Mouse (Mus musculus) heart, postnatal 4 days (tissue): Measurements from ENCODE around the gene Dnajb14. TPM values are rescaled to one million over a fixed set of nuclear protein-coding genes. Genes with fewer than 3 reads are reported as not detected.
"Not testable (repeated sequence)": the region's sequence is repeated elsewhere in the genome, so short reads cannot be mapped to it uniquely, and the experiment has no call there.

Experiments
- DNase-seq: peaks from one replicate; pipeline ENCODE4 v3.0.0; 2021
- total RNA-seq, 2 experiments: library from RNA; stranded (reverse); gene quantifications; 2 replicates each; pipeline ENCODE4 v1.2.3; 2021

Dnajb14 gene
- total RNA-seq, 2 experiments from 2014 or later: 10.6 to 11.8 TPM

- DNase-seq: peak; percentile 99
Observed at GRCm38 (mm10) chr3:137864124-137864987, 3.1 kb upstream of the Dnajb14 start, which contains the start of gene H2afz. H2afz (plus strand) TSS chr3:137864487.

DNA sequence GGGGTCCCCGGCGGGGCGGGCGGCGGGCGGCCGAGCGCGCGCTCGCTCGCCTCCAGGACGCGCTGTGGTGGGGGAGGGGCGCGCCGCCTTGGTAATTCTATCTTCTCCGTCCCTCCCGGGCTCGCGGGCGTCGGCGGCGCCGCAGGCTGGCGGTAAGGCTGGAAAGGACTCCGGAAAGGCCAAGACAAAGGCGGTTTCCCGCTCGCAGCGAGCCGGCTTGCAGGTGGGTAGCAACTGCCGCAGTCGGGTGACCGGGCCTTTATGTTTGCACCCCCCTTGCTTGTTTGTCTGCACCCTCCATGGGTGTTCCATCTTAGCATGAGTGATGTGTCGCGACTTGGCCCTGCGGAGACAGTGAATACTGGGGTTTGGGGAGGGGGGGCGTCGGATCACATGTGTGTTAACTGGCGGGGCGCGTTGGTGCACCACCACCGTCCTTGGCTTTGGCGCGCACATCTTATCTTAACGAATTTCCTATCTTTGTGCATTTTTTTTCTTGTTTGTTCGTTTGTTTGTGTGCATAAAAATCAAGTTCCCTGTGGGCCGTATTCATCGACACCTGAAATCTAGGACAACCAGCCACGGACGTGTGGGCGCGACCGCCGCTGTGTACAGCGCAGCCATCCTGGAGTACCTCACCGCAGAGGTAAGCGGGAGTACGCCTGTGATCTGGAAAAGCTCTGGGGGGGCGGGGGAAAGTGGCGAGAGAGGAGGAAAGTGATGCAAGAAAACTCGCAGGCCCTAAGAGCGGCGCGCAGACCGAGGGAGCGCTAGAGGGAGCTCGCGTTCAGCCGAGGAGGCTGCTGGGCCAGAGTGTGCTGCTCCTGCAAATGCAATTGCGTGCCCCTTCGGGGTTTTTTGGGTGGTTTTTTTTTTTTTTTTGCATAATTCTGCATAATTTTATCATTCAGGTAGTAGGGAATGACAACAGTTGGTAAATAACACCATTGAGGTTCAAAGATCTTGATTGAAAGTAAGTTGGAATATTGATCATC lies 2.2 kb upstream of the Dnajb14 start:
- peak; percentile 91 for DNase-seq

DNA sequence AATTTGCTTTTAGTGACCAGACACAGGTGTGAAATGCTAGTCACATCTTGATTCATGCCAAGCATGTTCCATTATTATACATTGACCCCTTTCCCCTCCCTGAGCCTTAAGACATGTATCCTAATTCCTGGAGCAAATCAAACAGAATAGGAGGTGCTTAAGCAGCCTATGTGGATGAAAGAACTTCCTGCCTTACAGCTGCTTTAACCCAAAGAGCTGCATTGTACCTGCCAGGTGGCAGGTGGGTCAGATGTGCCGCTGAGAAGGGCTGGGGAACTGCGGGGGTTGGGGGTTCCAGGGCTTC lies 390 bp upstream of the Dnajb14 start:
- DNase-seq: no peak

DNA sequence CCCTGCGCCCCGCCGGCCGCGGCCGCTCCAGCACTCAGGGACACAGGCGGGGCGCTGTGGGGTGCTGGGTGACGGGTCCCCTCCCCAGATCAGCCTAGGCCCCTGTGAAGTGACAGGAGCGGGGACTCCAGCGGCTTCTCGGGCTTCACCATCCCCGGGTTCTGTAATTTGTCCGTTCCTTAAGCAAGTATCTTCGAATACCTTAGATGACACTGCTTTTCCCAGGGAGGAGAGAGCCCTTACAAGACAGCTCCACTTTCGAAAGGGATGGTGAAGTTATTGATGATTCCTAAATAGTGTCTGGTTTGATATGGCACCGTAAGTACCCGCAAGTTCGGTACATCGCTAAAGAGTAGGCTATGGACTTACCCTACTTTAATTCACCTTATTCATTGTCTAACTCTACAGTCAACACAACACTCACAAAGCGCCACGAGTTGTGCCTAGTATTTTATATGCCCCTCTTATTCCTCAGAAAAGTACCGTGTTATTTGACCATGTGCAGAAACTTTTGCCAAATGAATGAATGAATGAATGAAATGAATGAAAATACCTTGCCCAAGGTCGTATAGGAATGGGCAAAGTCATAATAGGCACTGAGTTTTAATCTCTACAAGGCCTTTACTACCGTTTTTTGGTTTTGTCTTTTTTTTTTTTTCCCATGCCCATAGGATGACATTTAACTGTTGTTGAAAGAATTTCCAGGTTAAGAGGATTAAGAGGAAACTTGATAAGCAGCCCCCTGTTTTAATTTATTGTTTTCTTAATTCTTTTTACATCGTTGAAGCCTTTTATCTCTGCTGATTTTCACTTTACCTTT lies 829 bp downstream of the Dnajb14 start:
- DNase-seq: no peak

- no peak for DNase-seq
Observed at GRCm38 (mm10) chr3:137869395-137869794, 1.9 kb downstream of the Dnajb14 start.

- DNase-seq: no peak
Observed at GRCm38 (mm10) chr3:137879313-137879712, 11.8 kb downstream of the Dnajb14 start.

DNA sequence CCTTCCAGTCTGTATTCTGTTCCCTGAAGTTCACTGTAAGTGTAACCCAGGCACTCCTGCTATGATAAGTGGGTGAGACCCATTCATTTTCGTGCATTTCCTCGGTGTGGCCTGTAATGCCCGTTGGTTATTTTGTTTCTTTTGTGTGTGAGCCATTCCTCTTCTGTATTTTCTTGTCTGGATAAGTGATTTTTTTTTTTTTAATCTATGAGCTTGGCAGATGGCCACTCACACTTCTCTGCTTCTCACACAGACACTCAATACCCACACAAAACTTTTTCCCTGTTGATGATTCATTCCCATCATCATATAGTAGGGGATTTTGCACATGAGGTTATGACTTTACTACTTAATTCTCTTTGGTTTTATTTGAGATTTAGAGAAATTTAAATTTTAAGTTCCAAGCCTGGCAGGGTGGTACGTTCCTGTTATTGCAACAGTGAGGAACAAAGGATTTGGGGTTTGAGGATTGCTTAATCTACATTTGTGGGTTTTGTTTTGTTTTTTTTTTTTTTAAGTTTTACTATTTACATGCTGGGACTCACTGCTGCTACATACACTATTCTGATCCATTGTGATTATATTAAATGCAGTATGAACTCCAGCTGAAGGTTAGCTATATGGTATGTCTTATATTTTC lies 12.8 kb downstream of the Dnajb14 start:
- DNase-seq: no peak

DNA sequence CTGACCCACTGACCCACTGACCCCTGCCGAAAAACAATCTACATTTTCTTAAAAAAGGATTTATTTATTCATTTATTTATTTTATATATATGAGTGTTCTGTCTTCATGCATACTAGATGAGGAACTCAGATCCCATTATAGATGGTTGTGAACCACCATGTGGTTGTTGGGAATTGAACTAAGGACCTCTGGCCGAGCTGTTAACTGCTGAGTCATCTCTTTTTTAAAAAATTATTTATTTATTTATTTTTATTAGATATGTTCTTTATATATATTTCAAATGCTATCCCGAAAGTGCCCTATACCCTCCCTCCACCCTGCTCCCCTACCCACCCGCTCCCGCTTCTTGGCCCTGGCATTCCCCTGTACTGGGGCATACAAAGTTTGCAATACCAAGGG lies 13.6 kb downstream of the Dnajb14 start:
- no peak for DNase-seq

DNA sequence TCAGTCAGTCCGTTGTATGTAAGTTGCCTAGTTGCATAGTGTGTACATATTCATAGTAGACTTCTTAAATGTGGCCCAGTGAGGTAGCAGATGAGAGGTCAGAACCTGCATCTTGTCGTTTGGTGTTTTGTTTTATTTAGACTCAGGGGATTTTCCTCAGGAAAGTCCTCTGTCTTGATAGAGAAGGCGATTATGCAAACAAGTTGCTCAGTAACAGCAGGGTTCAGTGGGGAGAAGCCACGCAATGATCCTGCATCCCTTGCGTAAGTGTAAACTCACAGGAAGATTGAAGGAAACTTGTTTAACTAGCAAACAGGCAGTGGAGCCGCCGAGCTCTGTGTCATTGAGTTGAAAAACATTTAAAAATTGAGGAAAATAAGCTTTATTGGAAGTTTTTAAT lies 20.5 kb downstream of the Dnajb14 start:
- no peak for DNase-seq

DNA sequence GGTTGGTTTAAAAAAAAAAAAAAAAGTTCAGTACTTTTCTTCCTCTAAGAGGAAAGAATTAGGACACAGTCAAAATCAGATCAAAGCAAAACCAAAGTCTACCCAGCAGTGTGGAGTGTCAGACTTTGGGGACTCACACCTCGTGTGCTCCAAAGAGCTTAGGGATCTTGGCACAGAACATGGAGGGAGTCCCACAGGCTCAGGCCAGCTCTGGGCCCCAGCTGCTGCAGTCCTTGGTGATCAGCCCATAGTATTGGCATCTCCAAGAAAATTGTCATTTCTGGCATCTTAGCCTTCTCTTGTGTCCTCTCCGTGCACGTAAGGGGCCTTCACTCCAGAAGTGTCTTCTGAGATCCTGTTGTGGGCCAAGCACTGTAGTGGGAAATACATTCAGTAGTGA lies 23.6 kb downstream of the Dnajb14 start:
- DNase-seq: no peak

- no peak for DNase-seq
Observed at GRCm38 (mm10) chr3:137892118-137892517, 24.6 kb downstream of the Dnajb14 start.

GRCm38 (mm10) chr3:137893789-137894188 lies 26.3 kb downstream of the Dnajb14 start:
- DNase-seq: no peak

DNA sequence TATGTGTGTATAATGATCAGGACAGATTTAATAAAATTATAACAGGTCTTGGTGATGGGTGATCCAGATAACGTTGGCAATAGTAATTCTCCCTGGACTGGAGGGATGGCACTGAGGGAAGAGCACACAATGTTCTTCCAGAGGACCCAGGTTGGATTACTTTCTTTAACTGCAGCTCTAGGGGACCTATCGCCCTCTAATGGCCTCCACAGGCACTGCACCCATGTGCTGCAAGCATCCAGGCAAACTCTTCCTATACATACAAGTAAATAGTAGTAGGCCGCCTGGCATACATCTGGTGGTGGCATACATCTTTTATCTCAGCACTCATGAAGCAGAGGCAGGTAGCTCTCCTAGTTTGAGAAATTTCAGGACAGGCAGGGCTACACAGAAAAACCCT lies 27.7 kb downstream of the Dnajb14 start:
- no peak for DNase-seq

DNA sequence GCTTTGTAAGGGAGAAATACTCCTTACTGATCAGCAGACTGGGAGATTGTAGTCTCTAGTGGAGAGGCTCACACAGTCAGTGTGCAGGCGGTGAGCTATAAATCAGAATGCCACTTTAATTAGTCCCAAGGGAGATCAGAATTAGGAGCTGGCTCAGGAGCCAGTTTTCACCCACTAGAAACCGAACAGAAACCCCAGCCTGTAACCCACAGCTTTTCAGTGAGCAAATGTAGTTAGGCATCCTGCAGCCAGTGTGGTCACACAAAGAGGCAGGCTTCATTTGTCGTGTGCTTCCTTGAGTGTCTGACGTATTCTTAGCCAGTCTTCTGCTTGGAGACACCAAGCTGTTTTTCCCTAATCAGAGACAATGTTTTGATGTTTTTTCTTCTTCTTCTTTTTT lies 28.9 kb downstream of the Dnajb14 start:
- no peak for DNase-seq

GRCm38 (mm10) chr3:137896867-137897266 lies 29.4 kb downstream of the Dnajb14 start:
- DNase-seq: no peak

- DNase-seq: no peak
Observed at GRCm38 (mm10) chr3:137897685-137898084, 30.2 kb downstream of the Dnajb14 start.

DNA sequence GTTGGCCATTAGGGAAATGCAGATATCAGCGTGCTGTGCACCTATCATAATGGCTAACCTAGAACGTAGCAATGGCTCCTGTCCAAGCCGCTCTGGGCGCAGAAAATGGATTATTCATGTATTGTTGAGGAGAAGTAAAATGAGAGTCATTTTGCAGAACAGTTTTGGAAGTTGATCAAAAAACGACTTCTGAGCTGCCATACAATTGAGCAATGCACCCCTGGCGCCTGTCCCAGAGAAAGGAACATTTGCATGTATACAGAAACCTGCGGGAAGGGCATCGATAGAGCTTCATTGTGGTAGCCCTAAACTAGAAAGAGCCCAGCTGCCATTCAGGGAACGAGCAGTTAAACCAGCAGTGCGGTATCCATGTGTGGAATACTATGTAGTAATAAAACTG lies 32.7 kb downstream of the Dnajb14 start:
- no peak for DNase-seq

DNA sequence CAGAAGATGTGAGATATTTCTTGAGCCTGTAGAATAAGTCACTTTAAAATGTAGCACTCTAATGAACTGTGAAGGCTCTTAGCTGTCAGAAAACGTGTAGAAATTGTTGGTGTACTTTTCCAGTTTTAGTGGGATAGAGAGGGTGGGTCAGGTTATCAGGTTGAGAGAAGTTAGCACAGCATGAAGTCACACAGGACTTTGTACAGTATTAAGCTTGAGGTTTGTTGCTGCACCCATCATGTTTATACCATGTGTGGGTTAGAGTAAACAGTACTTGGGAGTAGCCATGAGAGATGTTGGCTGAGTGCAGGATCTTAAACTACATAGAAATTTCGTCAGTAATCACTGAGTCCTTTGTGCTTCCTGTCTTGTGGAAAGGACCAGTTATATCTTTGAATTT lies 45.6 kb downstream of the Dnajb14 start:
- DNase-seq: no peak

GRCm38 (mm10) chr3:137914567-137914966 lies 47.1 kb downstream of the Dnajb14 start:
- DNase-seq: not testable (repeated sequence)

- no peak for DNase-seq
Observed at GRCm38 (mm10) chr3:137917694-137918171, 50.3 kb downstream of the Dnajb14 start.

- DNase-seq: peak; percentile 92
Observed at GRCm38 (mm10) chr3:137918172-137918931, 50.9 kb downstream of the Dnajb14 start, which contains the start of gene Lamtor3. Lamtor3 (plus strand) TSS chr3:137918506.
